Mouse (Mus musculus) kidney, embryonic 14.5 days (tissue): ENCODE measurements around the gene Brd3os. TPM values are rescaled to one million over a fixed set of nuclear protein-coding genes. Genes with fewer than 3 reads are reported as not detected.

Source experiments
- ATAC-seq: fragments of 200-750 bp; cut with Nextera tagmentation; 2 replicates; pipeline ENCODE4 v1.8.0; 2017; ENCODE audit warnings: moderate number of reproducible peaks, mild to moderate bottlenecking, moderate TSS enrichment, moderate library complexity; ENCODE audit not compliant: low FRiP score, low TSS enrichment
- H3K27ac ChIP-seq: fragments of 300-500 bp; sonication (generic); 2 replicates; pipeline ENCODE4 v1.5.1; 2014; ENCODE audit warnings: low read depth, mild to moderate bottlenecking, low read length, moderate library complexity, mixed read lengths
- H3K27me3 ChIP-seq: fragments of 300-500 bp; sonication (generic); 2 replicates; pipeline ENCODE4 v1.6.1; 2014; ENCODE audit warnings: mild to moderate bottlenecking, low read length; ENCODE audit not compliant: control insufficient read depth, insufficient read depth
- H3K36me3 ChIP-seq: fragments of 300-500 bp; sonication (generic); 2 replicates; pipeline ENCODE4 v1.6.1; 2014; ENCODE audit warnings: low read length, mixed read lengths; ENCODE audit not compliant: control insufficient read depth, insufficient read depth
- H3K4me1 ChIP-seq: fragments of 300-500 bp; sonication (generic); 2 replicates; pipeline ENCODE4 v1.6.1; 2014; ENCODE audit warnings: low read length, mixed read lengths; ENCODE audit not compliant: control insufficient read depth, insufficient read depth
- H3K4me2 ChIP-seq: fragments of 300-500 bp; sonication (generic); replicated peaks from 2 replicates; pipeline ENCODE4 v1.6.1; 2014; ENCODE audit warnings: low read depth, mild to moderate bottlenecking, low read length
- H3K4me3 ChIP-seq: fragments of 300-500 bp; sonication (generic); 2 replicates; pipeline ENCODE4 v1.5.1; 2014; ENCODE audit warnings: mild to moderate bottlenecking, low read length
- H3K9ac ChIP-seq: fragments of 300-500 bp; sonication (generic); 2 replicates; pipeline ENCODE4 v1.6.1; 2014; ENCODE audit warnings: low read depth, mild to moderate bottlenecking, low read length, moderate library complexity
- H3K9me3 ChIP-seq: fragments of 300-500 bp; sonication (generic); 2 replicates; pipeline ENCODE4 v1.6.1; 2016; ENCODE audit warnings: low read length; ENCODE audit not compliant: control insufficient read depth
- WGBS: fragments of 180-500 bp; shearing (Covaris S2); extraction: QIAGEN DNeasy Blood & Tissue Kit; methylation state at CpG from one replicate; pipeline ENCODE4 v1.1.7; 2014; 5-methylcytosine and 5-hydroxymethylcytosine counted together
- polyA plus RNA-seq: library from polyadenylated mRNA; unstranded; fragments of >200 nt; fragmentation: Nextera tagmentation; extraction: Ambion mirVana; gene quantifications from 2 replicates; pipeline ENCODE4 v1.2.1, GENCODE M21; 2014

Brd3os gene
- polyA plus RNA-seq, 1 experiment from 2014 or later, result 12.0 TPM

DNA sequence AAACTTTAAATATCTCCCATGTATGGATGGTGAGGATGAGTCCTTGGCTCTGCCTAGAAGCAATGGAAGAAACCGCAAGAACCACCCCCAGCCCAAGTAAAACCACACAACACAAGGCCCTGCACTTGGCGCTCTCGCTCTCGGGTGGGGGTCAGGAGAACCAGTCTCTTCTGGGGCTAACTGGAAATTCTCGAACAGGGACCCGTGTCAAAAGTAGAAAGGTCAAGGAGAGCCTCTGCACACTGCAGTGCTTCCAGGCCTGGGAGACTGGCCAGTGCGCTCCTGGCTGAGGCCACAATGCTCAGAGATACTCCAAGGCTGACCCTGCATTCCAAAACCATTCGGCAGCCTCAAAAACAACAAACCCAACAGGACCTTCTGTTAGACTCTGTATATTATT lies 4.7 kb downstream of the Brd3os start:
- H3K9me3 ChIP-seq, result no peaks in the 10 kb centered on the region
- no peaks in the 10 kb centered on the region for H3K27me3 ChIP-seq
- no peak overlapping the region for H3K27ac ChIP-seq
- 89% methylated on average over 8 of the region's 8 CpGs for WGBS
- no peak overlapping the region for H3K4me3 ChIP-seq
- H3K4me1 ChIP-seq, result 0 out of 2 replicates have a peak, but pooled peaks cover under 1% of the 10 kb centered on the region
- no peak overlapping the region for H3K4me2 ChIP-seq
- peaks cover 70% of the 10 kb centered on the region for H3K36me3 ChIP-seq
- no peak overlapping the region for H3K9ac ChIP-seq
- ATAC-seq, result no peak

DNA sequence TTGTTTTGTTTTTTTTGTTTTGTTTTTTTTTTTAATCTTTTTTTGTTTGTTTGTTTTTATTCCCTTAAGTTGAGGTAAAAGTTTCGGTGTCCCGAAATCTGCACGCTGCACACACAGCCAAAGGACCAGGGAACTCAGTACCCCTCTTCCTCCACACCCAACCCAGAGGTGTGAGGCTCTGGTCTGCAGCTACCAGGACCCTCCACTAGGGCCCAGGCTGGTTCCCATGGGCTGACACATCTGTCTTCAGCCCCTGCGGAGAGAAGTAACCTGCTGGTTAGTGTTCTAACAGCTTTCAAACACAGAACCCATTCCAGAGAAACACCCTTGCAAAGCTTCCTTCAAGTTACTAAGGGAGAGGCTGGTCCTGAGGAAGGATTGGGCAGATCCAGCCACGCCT lies 5.7 kb downstream of the Brd3os start:
- H3K9ac ChIP-seq, result no peak overlapping the region
- H3K36me3 ChIP-seq, result peaks cover 80% of the 10 kb centered on the region
- H3K27me3 ChIP-seq, result no peaks in the 10 kb centered on the region
- H3K27ac ChIP-seq, result no peak overlapping the region
- H3K4me3 ChIP-seq, result no peak overlapping the region
- WGBS, result 90% methylated on average over 5 of the region's 5 CpGs
- ATAC-seq, result no peak
- H3K4me1 ChIP-seq, result no peaks in the 10 kb centered on the region
- no peak overlapping the region for H3K4me2 ChIP-seq
- no peaks in the 10 kb centered on the region for H3K9me3 ChIP-seq

DNA sequence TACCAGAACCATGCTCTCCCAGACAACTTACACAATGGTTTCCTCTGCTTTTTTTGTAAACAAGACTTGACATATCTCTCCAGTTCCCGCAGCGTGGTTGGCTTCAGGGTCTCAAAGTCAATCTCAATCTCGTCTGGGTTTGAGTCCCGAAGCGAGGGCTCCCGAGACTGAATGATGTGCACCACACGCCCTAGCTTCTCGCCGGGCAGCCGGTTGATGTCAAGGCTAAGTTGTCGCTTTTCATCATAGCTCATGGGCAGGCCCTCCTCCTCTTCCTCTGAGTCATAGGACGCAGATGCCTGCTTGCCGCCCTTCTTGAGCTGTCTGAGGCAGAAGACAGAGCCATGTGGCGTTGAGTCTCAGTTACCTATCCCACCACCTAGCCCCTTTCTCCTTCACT lies 8.1 kb downstream of the Brd3os start:
- H3K27ac ChIP-seq, result no peak overlapping the region
- no peak overlapping the region for H3K4me2 ChIP-seq
- H3K27me3 ChIP-seq, result no peaks in the 10 kb centered on the region
- H3K9me3 ChIP-seq, result no peaks in the 10 kb centered on the region
- ATAC-seq, result no peak
- no peak overlapping the region for H3K4me3 ChIP-seq
- no peak overlapping the region for H3K9ac ChIP-seq
- 88% methylated on average over 14 of the region's 14 CpGs for WGBS
- H3K36me3 ChIP-seq, result peaks cover 95% of the 10 kb centered on the region
- H3K4me1 ChIP-seq, result no peaks in the 10 kb centered on the region

DNA sequence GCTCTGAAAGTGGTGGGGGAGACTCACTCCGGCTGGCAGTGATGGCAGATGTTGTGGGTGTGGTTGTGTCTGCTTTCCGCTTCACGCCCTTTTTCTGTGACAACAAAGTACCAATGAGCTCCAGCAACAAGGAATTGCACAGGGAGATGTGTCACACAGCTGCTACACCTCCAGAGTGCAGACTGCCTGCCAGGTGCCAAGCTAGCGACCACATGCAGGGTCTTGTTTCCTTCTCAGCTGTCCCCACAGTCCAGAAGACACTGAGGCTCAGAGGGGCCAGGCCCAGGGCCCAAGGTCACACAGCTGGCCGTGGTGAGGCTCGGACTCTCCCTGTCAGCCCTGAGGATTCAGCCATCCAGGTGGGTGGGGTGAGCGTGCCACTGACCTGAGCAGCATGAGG lies 17.6 kb downstream of the Brd3os start:
- Histone ChIP-seq H3K27ac (no peak overlapping the region), H3K4me3 (no peak overlapping the region), H3K27me3 (no peaks in the 10 kb centered on the region), H3K9ac (no peak overlapping the region), H3K36me3 (peaks cover 100% of the 10 kb centered on the region), H3K4me1 (no peaks in the 10 kb centered on the region), H3K4me2 (no peak overlapping the region), H3K9me3 (no peaks in the 10 kb centered on the region)
- 80% methylated on average over 7 of the region's 7 CpGs for WGBS
- ATAC-seq, result no peak

DNA sequence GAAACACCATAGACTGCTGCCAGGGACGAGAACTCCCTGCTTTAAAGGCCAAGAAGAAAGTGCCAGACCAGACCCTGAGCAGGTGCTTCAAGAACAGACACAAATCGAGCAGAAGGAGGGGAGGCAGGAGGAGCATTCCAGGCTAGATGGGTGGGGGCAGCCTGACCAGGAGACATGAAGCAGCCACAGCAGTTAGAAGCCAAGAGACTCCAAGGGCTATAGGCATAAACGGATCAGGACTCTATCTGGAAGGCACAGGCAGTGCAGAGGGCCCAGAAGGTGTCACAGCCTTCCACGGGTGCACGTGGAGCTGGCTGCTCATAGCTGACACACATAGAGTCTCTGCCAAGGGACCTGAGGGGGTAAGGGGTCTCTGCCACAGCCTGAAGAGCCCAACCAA lies 18.0 kb downstream of the Brd3os start:
- Histone ChIP-seq H3K4me2 (no peak overlapping the region), H3K36me3 (peaks cover 97% of the 10 kb centered on the region), H3K4me3 (no peak overlapping the region), H3K9me3 (no peaks in the 10 kb centered on the region), H3K4me1 (no peaks in the 10 kb centered on the region), H3K9ac (no peak overlapping the region), H3K27ac (no peak overlapping the region), H3K27me3 (no peaks in the 10 kb centered on the region)
- WGBS, result 86% methylated on average over 5 of the region's 5 CpGs
- no peak for ATAC-seq

DNA sequence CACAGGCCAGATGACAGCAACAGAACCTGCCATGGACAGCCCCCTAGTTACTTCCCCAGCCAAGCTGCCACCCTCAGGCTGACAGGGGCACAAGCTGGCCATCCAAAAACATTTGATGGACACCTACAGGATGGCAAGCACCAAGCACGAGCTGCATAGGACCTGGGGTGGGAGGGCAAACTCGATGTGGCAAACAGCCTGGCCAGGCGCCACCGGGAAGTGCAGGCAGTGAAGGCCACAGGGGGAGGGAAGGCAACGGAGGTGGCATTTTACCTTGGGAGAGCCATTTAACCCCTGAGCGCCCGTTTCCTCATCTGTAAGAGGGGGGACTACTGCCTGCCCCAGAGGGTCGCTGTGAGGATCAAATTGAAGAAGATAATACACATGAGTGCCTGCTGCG lies 18.5 kb downstream of the Brd3os start:
- H3K27ac ChIP-seq, result no peak overlapping the region
- no peak overlapping the region for H3K9ac ChIP-seq
- H3K27me3 ChIP-seq, result no peaks in the 10 kb centered on the region
- H3K4me1 ChIP-seq, result no peaks in the 10 kb centered on the region
- no peak overlapping the region for H3K4me2 ChIP-seq
- 68% methylated on average over 9 of the region's 9 CpGs for WGBS
- no peak for ATAC-seq
- no peak overlapping the region for H3K4me3 ChIP-seq
- H3K9me3 ChIP-seq, result no peaks in the 10 kb centered on the region
- peaks cover 97% of the 10 kb centered on the region for H3K36me3 ChIP-seq

DNA sequence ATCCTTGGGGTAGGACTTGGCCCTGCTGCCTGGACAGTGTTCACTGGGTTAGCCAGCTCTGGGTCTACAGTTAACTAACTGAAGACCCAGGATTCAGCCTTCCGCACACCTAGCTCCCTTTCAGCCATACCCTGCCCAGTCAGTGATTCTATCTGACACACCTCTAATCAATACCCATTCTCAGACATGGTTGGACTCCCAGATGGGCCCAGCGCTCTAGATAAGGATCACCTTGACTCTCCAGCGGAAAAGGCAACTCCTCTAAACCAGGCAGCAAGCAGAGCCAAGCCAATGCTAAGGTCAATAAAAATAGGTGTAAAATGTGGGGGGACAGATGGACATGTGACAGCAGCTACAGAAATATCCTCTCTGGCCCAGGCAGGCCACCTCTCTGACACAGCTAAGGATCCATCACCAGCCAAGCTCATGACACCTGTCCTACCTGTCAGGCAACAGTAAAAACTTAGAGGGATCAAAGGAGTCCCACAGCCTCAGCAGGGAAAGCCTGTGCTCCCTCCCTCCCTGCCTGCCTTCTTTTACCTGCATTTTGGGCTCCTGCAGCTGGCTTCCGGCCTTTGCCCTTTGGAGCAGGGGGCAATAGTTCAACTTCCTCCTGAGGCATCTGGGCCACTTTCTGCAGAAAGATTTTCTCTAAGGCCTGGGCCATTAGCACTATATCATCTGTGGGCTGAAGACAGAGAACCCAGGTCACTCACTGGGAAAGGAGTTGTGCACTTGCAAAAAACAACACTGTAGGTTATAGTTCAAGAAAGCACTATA lies 19.9 kb downstream of the Brd3os start:
- Histone ChIP-seq H3K27me3 (no peaks in the 10 kb centered on the region), H3K4me3 (no peak overlapping the region), H3K9ac (no peak overlapping the region), H3K4me2 (no peak overlapping the region), H3K36me3 (peaks cover 88% of the 10 kb centered on the region), H3K9me3 (no peaks in the 10 kb centered on the region), H3K4me1 (no peaks in the 10 kb centered on the region), H3K27ac (no peak overlapping the region)
- WGBS, result 86% methylated on average over 4 of the region's 4 CpGs
- ATAC-seq, result no peak

DNA sequence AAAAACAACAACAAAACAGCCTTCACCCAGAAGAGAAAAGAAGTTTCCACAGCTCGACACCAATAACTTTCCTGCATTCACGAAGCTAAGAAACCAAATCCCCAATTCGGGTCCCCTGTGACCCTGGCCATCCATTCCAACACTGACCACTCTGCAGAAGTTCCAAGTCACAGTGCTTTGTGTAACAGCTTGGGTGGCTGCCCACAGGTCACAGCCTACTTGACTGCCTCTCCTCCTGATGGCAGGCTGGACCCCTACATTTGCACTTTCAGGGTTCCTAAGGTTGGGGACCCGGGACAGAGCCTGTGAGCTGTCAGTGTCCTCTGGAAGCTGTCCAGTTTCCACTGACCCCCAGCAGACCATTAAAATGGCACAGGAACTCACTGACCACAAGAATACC lies 20.8 kb downstream of the Brd3os start:
- Histone ChIP-seq H3K4me2 (no peak overlapping the region), H3K4me1 (no peaks in the 10 kb centered on the region), H3K9me3 (no peaks in the 10 kb centered on the region), H3K27ac (no peak overlapping the region), H3K4me3 (no peak overlapping the region), H3K36me3 (peaks cover 79% of the 10 kb centered on the region), H3K27me3 (no peaks in the 10 kb centered on the region), H3K9ac (no peak overlapping the region)
- WGBS, result 88% methylated on average over 4 of the region's 4 CpGs
- ATAC-seq, result no peak

DNA sequence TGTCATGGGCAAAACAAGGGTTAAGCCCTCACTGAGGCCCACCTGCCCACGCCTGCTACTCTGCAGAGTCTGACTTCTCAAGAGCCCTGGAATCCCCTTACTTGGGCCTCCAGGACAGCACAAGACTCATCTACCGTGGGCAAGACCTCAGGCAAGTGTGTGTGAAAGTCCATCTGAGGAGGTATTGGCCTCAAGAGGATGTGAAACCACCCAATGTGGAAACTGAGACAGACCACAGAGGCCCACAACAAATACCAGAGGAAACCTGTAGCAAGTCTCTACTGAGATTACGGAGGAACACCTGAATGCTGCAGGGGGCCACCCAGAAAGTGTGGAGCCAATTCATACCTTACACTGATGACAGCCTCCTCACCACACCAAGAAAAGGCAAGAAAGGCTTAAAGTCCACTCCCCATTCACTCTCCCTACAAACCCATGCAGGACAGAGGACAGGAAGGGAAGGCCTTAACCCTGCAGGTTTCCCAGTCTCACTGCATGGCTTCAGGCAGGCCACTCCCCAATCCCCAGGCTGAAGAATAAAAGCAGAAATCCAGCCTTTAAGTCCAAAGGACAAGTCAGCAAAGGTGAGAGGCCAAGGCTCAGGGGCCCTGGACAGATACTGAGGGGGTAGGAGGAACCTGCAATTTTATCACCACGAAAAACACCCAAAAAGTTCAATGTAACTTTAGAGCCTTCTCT lies 27.3 kb downstream of the Brd3os start:
- Histone ChIP-seq H3K36me3 (peaks cover 29% of the 10 kb centered on the region), H3K27ac (no peak overlapping the region), H3K4me2 (no peak overlapping the region), H3K4me3 (no peak overlapping the region), H3K9me3 (no peaks in the 10 kb centered on the region), H3K27me3 (no peaks in the 10 kb centered on the region), H3K4me1 (peaks cover 48% of the 10 kb centered on the region), H3K9ac (no peak overlapping the region)
- no peak for ATAC-seq
- WGBS, result 62% methylated on average over 4 of the region's 4 CpGs
